Mouse (Mus musculus) CH12.LX (cell line): ENCODE measurements at regions not wholly inside any gene's neighbourhood (a gene's known extent, or its start where the extent isn't known, plus 50 kb on each side); places are given as distances from the start of the nearest gene placed in this dataset.

ENCODE experiments used
- DNase-seq: peaks from one replicate; pipeline ENCODE4 v3.0.0-alpha.2; 2013; ENCODE audit errors: extremely low read depth
- H3K27ac ChIP-seq: 2 replicates; pipeline ENCODE4 v1.5.1; 2012; ENCODE audit warnings: low read depth, mild to moderate bottlenecking, control low read depth, moderate library complexity; ENCODE audit not compliant: insufficient read depth
- H3K27me3 ChIP-seq: replicated peaks from 2 replicates; pipeline ENCODE3; 2012; ENCODE audit warnings: inconsistent platforms
- H3K36me3 ChIP-seq, 2 experiments: replicated peaks in 1 of 2; 2 replicates each; pipeline versions ENCODE3 to v1.6.1; 2012; ENCODE audit warnings: inconsistent platforms in 1 of 2, low read length in 1 of 2, mild to moderate bottlenecking in 1 of 2, mixed read lengths in 1 of 2, moderate library complexity in 1 of 2; ENCODE audit not compliant: control insufficient read depth in 1 of 2, insufficient read depth in 1 of 2
- H3K4me1 ChIP-seq, 2 experiments: 2 replicates each; pipeline ENCODE4 v1.6.1; 2012; ENCODE audit warnings: inconsistent platforms in 1 of 2, moderate library complexity in 1 of 2; ENCODE audit not compliant: insufficient read depth in 2 of 2, control insufficient read depth in 1 of 2
- H3K4me2 ChIP-seq: 2 replicates; pipeline ENCODE4 v1.6.1; 2012; ENCODE audit warnings: low read depth, mild to moderate bottlenecking, control low read depth; ENCODE audit not compliant: poor library complexity, insufficient read depth, severe bottlenecking
- H3K4me3 ChIP-seq, 3 experiments: fragments of 150-350 bp in 1 of 3; sonication (generic) in 1 of 3; replicated peaks in 1 of 3; 2 replicates each; pipeline versions ENCODE3 to v1.5.1; 2011 to 2012; ENCODE audit warnings: low read depth in 2 of 3, low read length in 2 of 3, mild to moderate bottlenecking in 2 of 3, moderate library complexity in 2 of 3, control low read depth in 1 of 3, improper control_type of control experiment in 1 of 3, inconsistent platforms in 1 of 3, mixed read lengths in 1 of 3; ENCODE audit not compliant: poor library complexity in 1 of 3
- H3K79me2 ChIP-seq: replicated peaks from 2 replicates; pipeline ENCODE4 v1.6.1; 2012; ENCODE audit warnings: mild to moderate bottlenecking, moderate library complexity; ENCODE audit not compliant: control insufficient read depth, poor library complexity, insufficient read depth, severe bottlenecking; ENCODE audit errors: extremely low read depth
- H3K9ac ChIP-seq: 2 replicates; pipeline ENCODE4 v1.6.1; 2012; ENCODE audit warnings: low read depth, mild to moderate bottlenecking, control low read depth, moderate library complexity; ENCODE audit not compliant: insufficient read depth
- H3K9me3 ChIP-seq: replicated peaks from 2 replicates; pipeline ENCODE3; 2012; ENCODE audit warnings: low read length, inconsistent platforms, mixed read lengths
- BHLHE40 ChIP-seq: IDR thresholded peaks from 2 replicates; pipeline ENCODE4 v1.6.1; 2011; ENCODE audit warnings: mild to moderate bottlenecking, low read depth, low read length, improper control_type of control experiment
- CHD1 ChIP-seq: IDR thresholded peaks from 2 replicates; pipeline ENCODE4 v1.6.1; 2012; ENCODE audit warnings: low read depth, low read length, improper control_type of control experiment, inconsistent platforms
- EP300 ChIP-seq: IDR thresholded peaks from 2 replicates; pipeline ENCODE4 v1.6.1; 2011; ENCODE audit warnings: low read length, improper control_type of control experiment
- ETS1 ChIP-seq: conservative IDR thresholded peaks from 2 replicates; pipeline ENCODE4 v1.6.1; 2012; ENCODE audit warnings: low read depth, mild to moderate bottlenecking, inconsistent platforms, low read length, improper control_type of control experiment, moderate library complexity
- IRF4 ChIP-seq: IDR thresholded peaks from 2 replicates; pipeline ENCODE4 v1.6.1; 2014; ENCODE audit warnings: low read depth, mild to moderate bottlenecking, inconsistent platforms, low read length, improper control_type of control experiment
- JUN ChIP-seq: IDR thresholded peaks from 2 replicates; pipeline ENCODE4 v1.6.1; 2011; ENCODE audit warnings: low read depth, mild to moderate bottlenecking, low read length, improper control_type of control experiment, moderate library complexity; ENCODE audit not compliant: insufficient read depth
- JUND ChIP-seq: conservative IDR thresholded peaks from 2 replicates; pipeline ENCODE4 v1.6.1; 2011; ENCODE audit warnings: low read depth, low read length, improper control_type of control experiment
- MAFK ChIP-seq: IDR thresholded peaks from 2 replicates; pipeline ENCODE4 v1.6.1; 2011; ENCODE audit warnings: low read length, improper control_type of control experiment; ENCODE audit not compliant: insufficient replicate concordance
- MAX ChIP-seq: IDR thresholded peaks from 2 replicates; pipeline ENCODE4 v1.6.1; 2011; ENCODE audit warnings: low read length, improper control_type of control experiment
- MAZ ChIP-seq: IDR thresholded peaks from 2 replicates; pipeline ENCODE4 v1.6.1; 2012; ENCODE audit warnings: low read depth, mild to moderate bottlenecking, inconsistent platforms, low read length, improper control_type of control experiment, moderate library complexity
- MXI1 ChIP-seq: IDR thresholded peaks from 2 replicates; pipeline ENCODE4 v1.6.1; 2011; ENCODE audit warnings: mild to moderate bottlenecking, low read depth, low read length, improper control_type of control experiment
- NELFE ChIP-seq: IDR thresholded peaks from 2 replicates; pipeline ENCODE4 v1.6.1; 2011; ENCODE audit warnings: low read depth, low read length, improper control_type of control experiment
- POLR2A ChIP-seq: IDR thresholded peaks from 2 replicates; pipeline ENCODE4 v1.6.1; 2011; ENCODE audit warnings: low read depth, mild to moderate bottlenecking, improper control_type of control experiment, low read length
- SMC3 ChIP-seq: IDR thresholded peaks from 2 replicates; pipeline ENCODE4 v1.6.1; 2011; ENCODE audit warnings: low read depth, low read length, improper control_type of control experiment
- TBP ChIP-seq: conservative IDR thresholded peaks from 2 replicates; pipeline ENCODE4 v1.6.1; 2011; ENCODE audit warnings: low read depth, low read length, improper control_type of control experiment
- TCF12 ChIP-seq: IDR thresholded peaks from 2 replicates; pipeline ENCODE4 v1.6.1; 2014; ENCODE audit warnings: low read depth, mild to moderate bottlenecking, inconsistent platforms, low read length, improper control_type of control experiment
- ZMIZ1 ChIP-seq: IDR thresholded peaks from 2 replicates; pipeline ENCODE4 v1.6.1; 2012; ENCODE audit warnings: low read depth, mild to moderate bottlenecking, inconsistent platforms, low read length, improper control_type of control experiment
- dilution Hi-C: fragments of 300-500 bp; cut with MboI; formaldehyde crosslinking; loops from 2 replicates; pipeline ENCODE4 v1.14.3; 2020; ENCODE audit warnings: low sequenced_read_pairs; ENCODE audit not compliant: extremely low pct_unique_long_range_greater_than_20kb, extremely low pct_ligation_motif_present
- in situ Hi-C: fragments of 300-500 bp; cut with MboI; formaldehyde crosslinking; loops from 3 replicates; pipeline ENCODE4 v1.14.3; 2019; ENCODE audit warnings: low sequenced_read_pairs, low pct_ligation_motif_present, low pct_unique_long_range_greater_than_20kb, mixed read lengths

- H3K4me1 ChIP-seq, result peaks cover 3 to 13% of the 10 kb centered on the region in 2 experiments; a peak in 3 of 4 replicates
- TF ChIP-seq IRF4 (no peak), MAZ (no peak), ZMIZ1 (no peak), MAX (no peak), JUN (no peak), MAFK (no peak), BHLHE40 (no peak), POLR2A (no peak), CHD1 (no peak), MXI1 (no peak), NELFE (no peak), TBP (no peak), EP300 (no peak), SMC3 (no peak)
- H3K9ac ChIP-seq, result no peak overlapping the region
- no peaks in the 10 kb centered on the region for H3K27me3 ChIP-seq
- no peak overlapping the region for H3K4me2 ChIP-seq
- DNase-seq, result no peak
- no peaks in the 10 kb centered on the region for H3K79me2 ChIP-seq
- no peak overlapping the region for H3K27ac ChIP-seq
- H3K9me3 ChIP-seq, result no peaks in the 10 kb centered on the region
- H3K4me3 ChIP-seq, result no peak overlapping the region
- H3K36me3 ChIP-seq, result no peaks in the 10 kb centered on the region
- dilution Hi-C loops (no loop called here), in situ Hi-C loops (no loop called here)
Measured at GRCm38 (mm10) chr2:117838387-117838786, 273.3 kb upstream of the Thbs1 start.

GRCm38 (mm10) chr2:117840406-117840805, 271.3 kb upstream of the Thbs1 start:
- dilution Hi-C loops, result no loop called here

More at GRCm38 (mm10) chr2:117840406-117840805, 271.3 kb upstream of the Thbs1 start:
- TF ChIP-seq NELFE (no peak), JUND (no peak), ETS1 (no peak), CHD1 (no peak), MAZ (no peak), SMC3 (no peak), TCF12 (no peak)
- peaks cover 3 to 13% of the 10 kb centered on the region in 2 experiments; a peak in 3 of 4 replicates for H3K4me1 ChIP-seq
- no peaks in the 10 kb centered on the region for H3K9me3 ChIP-seq
- H3K36me3 ChIP-seq, result no peaks in the 10 kb centered on the region
- in situ Hi-C loops, result no loop called here
- no peaks in the 10 kb centered on the region for H3K27me3 ChIP-seq
- no peak overlapping the region for H3K9ac ChIP-seq
- no peak overlapping the region for H3K4me2 ChIP-seq
- H3K27ac ChIP-seq, result no peak overlapping the region
- no peak overlapping the region for H3K4me3 ChIP-seq
- no peaks in the 10 kb centered on the region for H3K79me2 ChIP-seq
- DNase-seq, result no peak
